Mouse (Mus musculus) G1E (cell line): ENCODE results near the gene Myoz2. TPM values are rescaled to one million over a fixed set of nuclear protein-coding genes. Genes with fewer than 3 reads are reported as not detected.

Experiments
- ATAC-seq: 2 replicates; pipeline ENCODE4 v1.8.0; 2016; ENCODE audit warnings: mild to moderate bottlenecking; ENCODE audit not compliant: insufficient number of reproducible peaks, poor library complexity, low FRiP score, severe bottlenecking; ENCODE audit errors: extremely low read depth
- DNase-seq: peaks from one replicate; pipeline ENCODE4 v3.0.0; 2012; ENCODE audit warnings: low spot score
- H3K27me3 ChIP-seq: 2 replicates; pipeline ENCODE4 v1.6.1; 2012; ENCODE audit warnings: mild to moderate bottlenecking, low read length, inconsistent platforms; ENCODE audit not compliant: insufficient read depth
- H3K36me3 ChIP-seq: replicated peaks from 2 replicates; pipeline ENCODE3; 2012; ENCODE audit warnings: mild to moderate bottlenecking, inconsistent platforms
- H3K4me1 ChIP-seq: 2 replicates; pipeline ENCODE4 v1.6.1; 2012; ENCODE audit warnings: low read depth, low read length, inconsistent platforms, mixed read lengths; ENCODE audit not compliant: insufficient read depth
- H3K4me3 ChIP-seq: 2 replicates; pipeline ENCODE4 v1.5.1; 2012; ENCODE audit warnings: low read depth, mild to moderate bottlenecking, inconsistent platforms, low read length, moderate library complexity, mixed read lengths
- H3K9me3 ChIP-seq: replicated peaks from 2 replicates; pipeline ENCODE4 v1.6.1; 2012; ENCODE audit warnings: inconsistent platforms
- CTCF ChIP-seq: IDR thresholded peaks from 2 replicates; pipeline ENCODE4 v1.5.1; 2012; ENCODE audit warnings: low read depth, low read length, inconsistent platforms, mixed read lengths
- GATA1 ChIP-seq: IDR thresholded peaks from 2 replicates; pipeline ENCODE4 v1.6.1; 2012; ENCODE audit warnings: borderline replicate concordance, low read length, inconsistent platforms, mixed read lengths
- GATA2 ChIP-seq: IDR thresholded peaks from 2 replicates; pipeline ENCODE4 v1.6.1; 2012; ENCODE audit warnings: low read depth, low read length, inconsistent platforms, borderline replicate concordance
- POLR2AphosphoS5 ChIP-seq: IDR thresholded peaks from 2 replicates; pipeline ENCODE4 v1.6.1; 2012; ENCODE audit warnings: low read depth, low read length, inconsistent platforms; ENCODE audit not compliant: insufficient replicate concordance
- TAL1 ChIP-seq: conservative IDR thresholded peaks from 2 replicates; pipeline ENCODE4 v1.6.1; 2012; ENCODE audit warnings: low read depth, low read length, inconsistent platforms, mixed read lengths
- polyA plus RNA-seq: library from polyadenylated mRNA; stranded (reverse); fragments of >175 nt; gene quantifications from 2 replicates; pipeline ENCODE4 v1.2.3, GENCODE M21; 2012
- total RNA-seq, 2 experiments: library from RNA; stranded (forward) in 1 of 2; stranded (reverse) in 1 of 2; fragments of 200-1000 nt in 1 of 2; fragments of >200 nt in 1 of 2; fragmentation: Nextera tagmentation in 1 of 2; gene quantifications; 2 replicates each; pipeline ENCODE4 v1.2.3; 2014 to 2017

Gene Myoz2
- total and polyA plus RNA-seq, 3 experiments: 0.22 TPM; not detected in 2

DNA sequence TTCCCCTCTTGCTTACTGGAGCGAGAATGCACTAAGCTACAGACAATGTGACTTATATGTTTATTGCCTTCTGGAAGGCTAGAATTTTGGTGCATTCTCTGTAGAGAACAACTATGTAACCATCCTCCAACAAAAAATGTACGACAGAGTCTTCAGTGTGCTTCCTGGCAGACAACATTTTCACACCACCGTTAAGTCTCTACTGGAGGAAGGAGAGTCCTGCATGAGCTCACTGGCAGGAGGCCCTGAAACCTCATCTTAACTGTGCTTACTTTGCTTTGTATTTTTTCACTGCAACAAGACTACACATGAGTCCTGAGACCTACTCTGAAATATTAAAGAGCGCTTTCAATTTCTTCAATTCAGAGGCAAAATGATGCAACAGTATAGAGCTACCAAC is 59.5 kb downstream of the Myoz2 start:
- no peak for TF ChIP-seq TAL1
- no peak for TF ChIP-seq CTCF
- TF ChIP-seq GATA1: no peak
- TF ChIP-seq POLR2AphosphoS5: no peak
- TF ChIP-seq GATA2: no peak
- ATAC-seq: no peak

GRCm38 (mm10) chr3:122974833-122975232 is 60.0 kb downstream of the Myoz2 start:
- peaks cover 25% of the 10 kb centered on the region for H3K36me3 ChIP-seq
- DNase-seq (no peak), ATAC-seq (no peak)
- H3K4me1 ChIP-seq: peaks cover 5% of the 10 kb centered on the region
- no peak overlapping the region for H3K4me3 ChIP-seq
- TF ChIP-seq GATA2: no peak
- no peak for TF ChIP-seq TAL1
- no peak for TF ChIP-seq GATA1
- TF ChIP-seq POLR2AphosphoS5: no peak
- no peak for TF ChIP-seq CTCF
- H3K9me3 ChIP-seq: no peaks in the 10 kb centered on the region
- H3K27me3 ChIP-seq: no peaks in the 10 kb centered on the region

More for the DNA sequence above, 59.5 kb downstream of the Myoz2 start:
- H3K9me3 ChIP-seq: no peaks in the 10 kb centered on the region
- H3K27me3 ChIP-seq: no peaks in the 10 kb centered on the region
- DNase-seq: no peak
- H3K4me1 ChIP-seq: peaks cover 5% of the 10 kb centered on the region
- H3K36me3 ChIP-seq: peaks cover 26% of the 10 kb centered on the region
- H3K4me3 ChIP-seq: no peak overlapping the region

- no peak overlapping the region for H3K4me3 ChIP-seq
- peaks cover 18% of the 10 kb centered on the region for H3K36me3 ChIP-seq
- TF ChIP-seq GATA1 (no peak), GATA2 (no peak), CTCF (no peak), POLR2AphosphoS5 (no peak), TAL1 (no peak)
- no peaks in the 10 kb centered on the region for H3K27me3 ChIP-seq
- DNase-seq: no peak
- peaks cover 5% of the 10 kb centered on the region for H3K4me1 ChIP-seq
- no peaks in the 10 kb centered on the region for H3K9me3 ChIP-seq
- ATAC-seq: no peak
Measured at GRCm38 (mm10) chr3:122972126-122972822, 62.5 kb downstream of the Myoz2 start.

- no peak for DNase-seq
- no peaks in the 10 kb centered on the region for H3K4me1 ChIP-seq
- H3K27me3 ChIP-seq: no peaks in the 10 kb centered on the region
- no peaks in the 10 kb centered on the region for H3K9me3 ChIP-seq
- ATAC-seq: no peak
- H3K36me3 ChIP-seq: peaks cover 20% of the 10 kb centered on the region
- no peak overlapping the region for H3K4me3 ChIP-seq
- TF ChIP-seq GATA1 (no peak), CTCF (no peak), GATA2 (no peak), TAL1 (no peak), POLR2AphosphoS5 (no peak)
Measured at GRCm38 (mm10) chr3:122968391-122968790, 66.4 kb downstream of the Myoz2 start.

GRCm38 (mm10) chr3:122964301-122964700 is 70.5 kb downstream of the Myoz2 start:
- no peak for DNase-seq
- no peaks in the 10 kb centered on the region for H3K4me1 ChIP-seq

More at GRCm38 (mm10) chr3:122964301-122964700, 70.5 kb downstream of the Myoz2 start:
- Histone ChIP-seq H3K27me3 (no peaks in the 10 kb centered on the region), H3K36me3 (peaks cover 36% of the 10 kb centered on the region), H3K4me3 (no peak overlapping the region), H3K9me3 (no peaks in the 10 kb centered on the region)
- no peak for TF ChIP-seq GATA2
- TF ChIP-seq CTCF: no peak
- TF ChIP-seq POLR2AphosphoS5: no peak
- no peak for TF ChIP-seq TAL1
- TF ChIP-seq GATA1: no peak
- ATAC-seq: no peak

Other genes with a start within 250 kb of the Myoz2 start
- gene Fabp2, start 139.9 kb downstream of the Myoz2 start, total RNA-seq (2014; fragmentation: Nextera tagmentation): not detected in 2 replicates
- gene Fabp2, start 139.9 kb downstream of the Myoz2 start, total RNA-seq (2017): not detected in 2 replicates
- gene Fabp2, start 139.9 kb downstream of the Myoz2 start, polyA plus RNA-seq: not detected in 2 replicates
- gene Gm10959, start 115.7 kb downstream of the Myoz2 start, total RNA-seq (2014; fragmentation: Nextera tagmentation): not detected in 2 replicates
- gene Gm10959, start 115.7 kb downstream of the Myoz2 start, total RNA-seq (2017): not detected in 2 replicates
- not detected in 2 replicates for gene Gm10959, start 115.7 kb downstream of the Myoz2 start, polyA plus RNA-seq
- gene 1810037I17Rik, start 110.8 kb downstream of the Myoz2 start, total RNA-seq (2014; fragmentation: Nextera tagmentation): 120 TPM in 2 replicates
- 93.4 and 95.4 TPM in 2 replicates for gene 1810037I17Rik, start 110.8 kb downstream of the Myoz2 start, total RNA-seq (2017)
- gene 1810037I17Rik, start 110.8 kb downstream of the Myoz2 start, polyA plus RNA-seq: 52.0 and 52.5 TPM in 2 replicates
- gene Usp53, start 50.5 kb downstream of the Myoz2 start, total RNA-seq (2014; fragmentation: Nextera tagmentation): 13.6 and 18.0 TPM in 2 replicates
- 8.0 and 9.6 TPM in 2 replicates for gene Usp53, start 50.5 kb downstream of the Myoz2 start, total RNA-seq (2017)
- gene Usp53, start 50.5 kb downstream of the Myoz2 start, polyA plus RNA-seq: 0.25 and 0.46 TPM in 2 replicates
- gene Synpo2, start 201.1 kb upstream of the Myoz2 start, total RNA-seq (2014; fragmentation: Nextera tagmentation): not detected in 2 replicates
- gene Synpo2, start 201.1 kb upstream of the Myoz2 start, total RNA-seq (2017): 0.17 and 0.22 TPM in 2 replicates
- not detected in 2 replicates for gene Synpo2, start 201.1 kb upstream of the Myoz2 start, polyA plus RNA-seq
- gene Sec24d, start 232.4 kb upstream of the Myoz2 start, total RNA-seq (2014; fragmentation: Nextera tagmentation): not detected in 2 replicates
- 0.12 and 0.49 TPM in 2 replicates for gene Sec24d, start 232.4 kb upstream of the Myoz2 start, total RNA-seq (2017)
- not detected in 2 replicates for gene Sec24d, start 232.4 kb upstream of the Myoz2 start, polyA plus RNA-seq